Mouse (Mus musculus): ENCODE results near the gene Crabp1. TPM values are rescaled to one million over a fixed set of nuclear protein-coding genes. Genes with fewer than 3 reads are reported as not detected.

Crabp1 gene
- polyA plus RNA-seq, 1 experiment from 2014 or later = 78.1 TPM

GRCm38 (mm10) chr9:54821442-54822100, 57.0 kb downstream of the Crabp1 start:
- 62% methylated on average over 5 of the region's 5 CpGs for WGBS
- no peak overlapping the region for H3K9ac ChIP-seq

More at GRCm38 (mm10) chr9:54821442-54822100, 57.0 kb downstream of the Crabp1 start:
- H3K4me2 ChIP-seq = no peak overlapping the region
- H3K4me1 ChIP-seq = no peaks in the 10 kb centered on the region; the same call in 1 of the 2 replicates
- no peaks in the 10 kb centered on the region for H3K9me3 ChIP-seq (replicated peaks)
- peak; percentile 49; the same call in 1 of the 2 replicates for ATAC-seq (replicated peaks; ENCODE audit: low FRiP score)
- no peaks in the 10 kb centered on the region for H3K36me3 ChIP-seq
- H3K27me3 ChIP-seq = peaks cover 28% of the 10 kb centered on the region
- H3K4me3 ChIP-seq (replicated peaks) = no peak overlapping the region
- H3K27ac ChIP-seq = no peak overlapping the region

Other genes starting within 250 kb of the Crabp1 start
- not detected in 2 replicates for gene Sh2d7, start 225.8 kb upstream of the Crabp1 start, polyA plus RNA-seq (2015; fragmentation: Nextera tagmentation; extraction: Ambion mirVana)
- 15.9 and 17.4 TPM in 2 replicates for gene Cib2, start 204.5 kb upstream of the Crabp1 start, polyA plus RNA-seq (2015; fragmentation: Nextera tagmentation; extraction: Ambion mirVana)
- gene Idh3a, start 178.4 kb upstream of the Crabp1 start, polyA plus RNA-seq (2015; fragmentation: Nextera tagmentation; extraction: Ambion mirVana) = 139 and 158 TPM in 2 replicates
- gene Acsbg1, start 102.9 kb upstream of the Crabp1 start, polyA plus RNA-seq (2015; fragmentation: Nextera tagmentation; extraction: Ambion mirVana) = 2.1 and 4.6 TPM in 2 replicates
- 3.6 and 4.4 TPM in 2 replicates for gene Dnaja4, start 65.9 kb upstream of the Crabp1 start, polyA plus RNA-seq (2015; fragmentation: Nextera tagmentation; extraction: Ambion mirVana)
- gene Wdr61, start 30.2 kb upstream of the Crabp1 start, polyA plus RNA-seq (2015; fragmentation: Nextera tagmentation; extraction: Ambion mirVana) = 151 and 160 TPM in 2 replicates
- gene Ireb2, start 99.0 kb downstream of the Crabp1 start, polyA plus RNA-seq (2015; fragmentation: Nextera tagmentation; extraction: Ambion mirVana) = 34.8 and 37.0 TPM in 2 replicates
- 9.0 and 9.5 TPM in 2 replicates for gene Hykk, start 152.5 kb downstream of the Crabp1 start, polyA plus RNA-seq (2015; fragmentation: Nextera tagmentation; extraction: Ambion mirVana)
- 317 and 331 TPM in 2 replicates for gene Psma4, start 186.0 kb downstream of the Crabp1 start, polyA plus RNA-seq (2015; fragmentation: Nextera tagmentation; extraction: Ambion mirVana)
- gene AY074887, start 186.2 kb downstream of the Crabp1 start, polyA plus RNA-seq (2015; fragmentation: Nextera tagmentation; extraction: Ambion mirVana) = 1.4 TPM in 2 replicates
- 1.0 and 1.1 TPM in 2 replicates for gene Chrna5, start 216.1 kb downstream of the Crabp1 start, polyA plus RNA-seq (2015; fragmentation: Nextera tagmentation; extraction: Ambion mirVana)

All from kidney, embryonic 15.5 days (tissue).